Mouse (Mus musculus) CH12F3 (cell line): Measurements from ENCODE around the gene Hps6.

Experiments
- in situ Hi-C: fragments of 300-500 bp; cut with MboI; formaldehyde crosslinking; loops from 2 replicates; pipeline ENCODE4 v1.14.3; 2020; ENCODE audit warnings: low sequenced_read_pairs

The Hps6 gene

GRCm38 (mm10) chr19:46028747-46029320 lies 25.5 kb downstream of the Hps6 start:
- in situ Hi-C loops = no loop called here

- in situ Hi-C loops = no loop called here
These were observed 26.3 kb downstream of the Hps6 start for GRCm38 (mm10) chr19:46029652-46030051.

GRCm38 (mm10) chr19:46030196-46030983 lies 27.1 kb downstream of the Hps6 start:
- in situ Hi-C loops = no loop called here

- in situ Hi-C loops = no loop called here
These were observed 28.6 kb downstream of the Hps6 start for GRCm38 (mm10) chr19:46031689-46032432.

GRCm38 (mm10) chr19:46032731-46033510 lies 29.6 kb downstream of the Hps6 start:
- in situ Hi-C loops = no loop called here

- in situ Hi-C loops = no loop called here
These were observed 30.6 kb downstream of the Hps6 start for GRCm38 (mm10) chr19:46033911-46034310.

- in situ Hi-C loops = no loop called here
These were observed 32.7 kb downstream of the Hps6 start for GRCm38 (mm10) chr19:46035971-46036370.

GRCm38 (mm10) chr19:46036477-46037242 lies 33.4 kb downstream of the Hps6 start:
- in situ Hi-C loops = no loop called here

GRCm38 (mm10) chr19:46037243-46037924 lies 34.1 kb downstream of the Hps6 start:
- in situ Hi-C loops = no loop called here

- in situ Hi-C loops = no loop called here
These were observed 34.9 kb downstream of the Hps6 start for GRCm38 (mm10) chr19:46037925-46038850.

- in situ Hi-C loops = no loop called here
These were observed 35.5 kb downstream of the Hps6 start for GRCm38 (mm10) chr19:46038851-46039260.

- in situ Hi-C loops = no loop called here
These were observed 36.2 kb downstream of the Hps6 start for GRCm38 (mm10) chr19:46039478-46039877.

GRCm38 (mm10) chr19:46040149-46040902 lies 37.0 kb downstream of the Hps6 start:
- in situ Hi-C loops = no loop called here

- in situ Hi-C loops = no loop called here
These were observed 38.1 kb downstream of the Hps6 start for GRCm38 (mm10) chr19:46041299-46041932.

- in situ Hi-C loops = no loop called here
These were observed 38.7 kb downstream of the Hps6 start for GRCm38 (mm10) chr19:46041933-46042475.

GRCm38 (mm10) chr19:46042476-46043011 lies 39.2 kb downstream of the Hps6 start:
- in situ Hi-C loops = no loop called here

- in situ Hi-C loops = no loop called here
These were observed 40.1 kb downstream of the Hps6 start for GRCm38 (mm10) chr19:46043380-46043779.
